Mouse (Mus musculus) midbrain, embryonic 13.5 days (tissue): ENCODE results near the gene Tmem74b. TPM values are rescaled to one million over a fixed set of nuclear protein-coding genes. Genes with fewer than 3 reads are reported as not detected.

Experiments used
- ATAC-seq: fragments of 200-750 bp; cut with Nextera tagmentation; 2 replicates; pipeline ENCODE4 v1.8.0; 2017; ENCODE audit warnings: mild to moderate bottlenecking, moderate TSS enrichment, moderate library complexity
- H3K27ac ChIP-seq: fragments of 300-500 bp; sonication (generic); 2 replicates; pipeline ENCODE4 v1.5.1; 2015; ENCODE audit warnings: inconsistent platforms, mild to moderate bottlenecking, moderate library complexity
- H3K27me3 ChIP-seq: fragments of 300-500 bp; sonication (generic); 2 replicates; pipeline ENCODE4 v1.6.1; 2015; ENCODE audit warnings: mild to moderate bottlenecking, inconsistent platforms
- H3K36me3 ChIP-seq: fragments of 300-500 bp; sonication (generic); 2 replicates; pipeline ENCODE4 v1.6.1; 2015; ENCODE audit warnings: mild to moderate bottlenecking, inconsistent platforms
- H3K4me1 ChIP-seq: fragments of 300-500 bp; sonication (generic); replicated peaks from 2 replicates; pipeline ENCODE4 v1.6.1; 2015; ENCODE audit warnings: inconsistent platforms
- H3K4me2 ChIP-seq: fragments of 300-500 bp; sonication (generic); replicated peaks from 2 replicates; pipeline ENCODE4 v1.6.1; 2015; ENCODE audit warnings: moderate library complexity, mild to moderate bottlenecking, inconsistent platforms
- H3K4me3 ChIP-seq: fragments of 300-500 bp; sonication (generic); replicated peaks from 2 replicates; pipeline ENCODE4 v1.5.1; 2015; ENCODE audit warnings: mild to moderate bottlenecking, inconsistent platforms
- H3K9ac ChIP-seq: fragments of 300-500 bp; sonication (generic); replicated peaks from 2 replicates; pipeline ENCODE4 v1.6.1; 2015; ENCODE audit warnings: mild to moderate bottlenecking, inconsistent platforms
- H3K9me3 ChIP-seq: fragments of 300-500 bp; sonication (generic); 2 replicates; pipeline ENCODE4 v1.6.1; 2016; ENCODE audit warnings: mild to moderate bottlenecking, inconsistent platforms
- WGBS: fragments of 180-500 bp; shearing (Covaris S2); methylation state at CpG from one replicate; pipeline ENCODE4 v1.1.7; 2015; 5-methylcytosine and 5-hydroxymethylcytosine counted together
- polyA plus RNA-seq: library from polyadenylated mRNA; unstranded; fragments of >200 nt; fragmentation: Nextera tagmentation; extraction: Ambion mirVana; gene quantifications from 2 replicates; pipeline ENCODE4 v1.2.1, GENCODE M21; 2015

Gene Tmem74b
- polyA plus RNA-seq, 1 experiment from 2014 or later = 15.1 TPM

DNA sequence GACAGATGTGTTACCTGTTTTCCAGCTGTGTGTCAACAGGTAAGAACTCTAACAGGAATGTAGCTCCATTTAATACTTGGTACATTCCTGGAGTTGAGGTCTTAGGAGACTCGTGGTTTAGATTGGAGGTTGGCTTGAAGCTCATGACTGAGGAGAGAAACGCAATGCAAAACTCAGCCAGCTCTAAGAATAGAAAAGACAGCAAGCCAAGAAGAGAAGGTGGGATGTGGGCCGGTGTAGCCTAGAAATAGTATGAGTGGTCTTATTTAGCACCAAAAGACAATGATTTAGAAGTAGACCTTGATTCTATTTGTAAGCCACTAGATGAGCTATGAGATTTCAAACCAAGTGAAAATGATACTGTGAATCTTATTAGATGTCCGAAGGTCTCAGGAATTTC lies 13.7 kb downstream of the Tmem74b start:
- peaks cover 78% of the 10 kb centered on the region for H3K36me3 ChIP-seq
- H3K4me2 ChIP-seq = no peak overlapping the region
- H3K27ac ChIP-seq = no peak overlapping the region
- no peak overlapping the region for H3K9ac ChIP-seq
- H3K27me3 ChIP-seq = no peaks in the 10 kb centered on the region
- H3K4me1 ChIP-seq = no peaks in the 10 kb centered on the region
- no peak overlapping the region for H3K4me3 ChIP-seq
- no peak for ATAC-seq
- WGBS = 96% methylated on average over 4 of the region's 4 CpGs
- no peaks in the 10 kb centered on the region for H3K9me3 ChIP-seq

DNA sequence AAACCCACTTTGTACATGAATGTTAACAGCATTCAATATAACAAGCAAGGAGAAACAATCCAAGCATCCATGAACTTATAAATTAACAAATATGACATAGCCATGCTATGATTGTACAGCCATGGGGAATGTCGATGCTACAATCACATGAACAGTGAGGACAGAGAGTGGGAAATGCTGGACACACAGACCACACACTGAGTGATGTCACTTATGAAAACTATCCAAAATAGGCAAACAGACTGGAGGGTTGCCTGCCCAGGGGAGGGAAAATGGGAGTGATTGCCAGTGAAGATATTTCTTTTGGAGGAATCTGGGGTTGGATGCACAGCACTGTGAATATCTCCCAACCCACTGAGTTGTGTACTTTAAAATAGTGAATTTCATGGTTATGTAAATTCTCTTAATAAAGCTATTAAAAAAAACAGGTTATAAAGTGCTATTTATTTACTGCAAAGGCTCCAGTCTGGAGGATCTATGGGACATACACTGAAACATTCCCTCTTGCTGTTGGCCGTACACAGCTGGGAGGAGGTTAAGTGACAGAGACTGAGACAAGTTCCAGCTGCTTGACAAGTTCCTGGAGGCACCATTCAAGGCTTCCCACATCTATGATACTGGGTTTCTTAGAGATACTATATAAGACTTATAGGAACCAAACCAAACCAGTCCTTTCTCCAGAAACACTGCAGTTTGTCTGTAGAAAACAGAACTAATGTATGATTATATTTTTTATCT lies 14.7 kb downstream of the Tmem74b start:
- Histone ChIP-seq H3K27ac (no peak overlapping the region), H3K4me3 (no peak overlapping the region), H3K36me3 (peaks cover 77% of the 10 kb centered on the region), H3K9ac (no peak overlapping the region), H3K9me3 (no peaks in the 10 kb centered on the region), H3K4me1 (no peaks in the 10 kb centered on the region), H3K27me3 (no peaks in the 10 kb centered on the region), H3K4me2 (no peak overlapping the region)
- ATAC-seq = no peak
- 96% methylated on average over 2 of the region's 2 CpGs for WGBS

DNA sequence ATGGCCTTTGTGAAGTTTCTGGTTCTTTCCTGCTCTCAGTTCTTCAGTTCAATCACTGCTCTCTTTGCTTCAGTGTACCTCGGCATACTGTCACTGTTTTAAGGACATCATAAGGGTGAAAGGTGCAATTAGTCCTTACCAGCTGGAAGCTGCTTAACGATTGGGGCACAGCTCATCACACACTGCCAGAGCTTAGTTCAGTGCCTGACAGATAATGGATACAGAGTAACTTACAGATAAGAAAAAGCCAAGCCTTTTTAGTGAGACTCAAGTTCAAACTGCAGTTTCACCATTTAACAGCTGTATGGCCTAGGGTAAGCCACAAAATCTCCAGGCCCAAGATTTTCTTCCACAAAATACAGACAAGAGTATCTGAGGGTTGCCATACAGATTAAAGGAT lies 22.3 kb downstream of the Tmem74b start:
- no peaks in the 10 kb centered on the region for H3K27me3 ChIP-seq
- no peak overlapping the region for H3K4me2 ChIP-seq
- no peaks in the 10 kb centered on the region for H3K4me1 ChIP-seq
- H3K9ac ChIP-seq = no peak overlapping the region
- H3K36me3 ChIP-seq = peaks cover 86% of the 10 kb centered on the region
- H3K27ac ChIP-seq = no peak overlapping the region
- H3K9me3 ChIP-seq = peaks cover 3% of the 10 kb centered on the region; the same call in 1 of the 2 replicates
- H3K4me3 ChIP-seq = no peak overlapping the region
- 97% methylated on average over 2 of the region's 2 CpGs for WGBS
- no peak for ATAC-seq

DNA sequence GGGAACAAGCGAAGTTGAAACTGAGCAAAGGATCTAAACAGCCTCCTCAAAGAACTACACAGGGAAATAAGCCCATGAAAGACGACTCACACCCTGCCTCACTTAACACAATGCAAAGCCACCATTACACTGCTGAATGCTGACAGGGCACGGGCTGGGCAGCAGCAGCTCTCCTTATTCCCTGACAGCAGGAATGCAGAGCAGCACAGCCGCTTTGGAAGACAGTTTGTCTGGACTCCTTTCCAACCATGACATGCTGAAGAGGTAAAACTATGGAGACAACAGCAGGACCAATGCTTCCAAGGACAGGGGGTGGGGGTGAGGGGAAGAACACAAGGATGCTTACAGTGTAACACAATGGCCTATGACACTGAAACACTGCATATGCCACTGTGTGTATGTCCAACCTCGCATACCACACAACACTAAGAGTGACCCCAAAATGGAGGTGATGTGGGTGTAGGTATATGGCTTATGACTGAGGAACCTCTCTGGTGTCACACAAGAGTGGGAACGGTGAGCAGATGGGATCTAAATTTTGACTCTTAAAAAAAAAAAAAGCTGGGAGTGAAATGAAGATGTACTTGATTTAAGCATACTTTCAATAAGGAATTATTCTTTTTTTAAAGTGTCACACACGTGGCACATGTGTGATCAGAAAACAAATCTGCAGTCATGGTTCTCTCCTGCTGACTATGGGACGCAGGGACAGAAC lies 31.5 kb downstream of the Tmem74b start:
- no peak overlapping the region for H3K4me2 ChIP-seq
- no peak overlapping the region for H3K27ac ChIP-seq
- peaks cover 49% of the 10 kb centered on the region for H3K36me3 ChIP-seq
- H3K9me3 ChIP-seq = no peaks in the 10 kb centered on the region
- ATAC-seq = no peak
- no peaks in the 10 kb centered on the region for H3K4me1 ChIP-seq
- H3K4me3 ChIP-seq = no peak overlapping the region
- 85% methylated on average over 8 of the region's 8 CpGs for WGBS
- no peak overlapping the region for H3K9ac ChIP-seq
- H3K27me3 ChIP-seq = no peaks in the 10 kb centered on the region

DNA sequence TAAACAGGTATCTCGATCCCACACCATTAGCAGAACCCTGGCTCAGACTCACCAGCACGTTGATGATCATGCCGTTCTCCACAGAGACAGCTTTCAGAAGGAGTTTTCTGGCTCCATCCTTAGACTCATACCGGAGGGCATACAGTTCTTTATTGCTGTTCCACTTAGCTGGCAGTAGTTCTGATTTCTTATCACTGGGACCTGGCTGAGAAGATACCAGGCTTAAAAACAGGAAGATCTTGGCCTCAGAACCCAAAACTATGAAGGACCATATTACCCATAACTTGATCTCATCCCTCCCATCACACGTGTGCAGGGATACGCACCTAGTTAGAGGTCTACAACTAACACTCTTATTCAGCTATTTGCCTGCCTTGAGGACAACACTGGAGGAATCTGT lies 33.6 kb downstream of the Tmem74b start:
- Histone ChIP-seq H3K9me3 (no peaks in the 10 kb centered on the region), H3K36me3 (peaks cover 28% of the 10 kb centered on the region), H3K4me1 (peaks cover 17% of the 10 kb centered on the region), H3K27me3 (no peaks in the 10 kb centered on the region), H3K9ac (no peak overlapping the region), H3K27ac (no peak overlapping the region), H3K4me2 (no peak overlapping the region), H3K4me3 (no peak overlapping the region)
- no peak for ATAC-seq
- WGBS = 96% methylated on average over 6 of the region's 6 CpGs

DNA sequence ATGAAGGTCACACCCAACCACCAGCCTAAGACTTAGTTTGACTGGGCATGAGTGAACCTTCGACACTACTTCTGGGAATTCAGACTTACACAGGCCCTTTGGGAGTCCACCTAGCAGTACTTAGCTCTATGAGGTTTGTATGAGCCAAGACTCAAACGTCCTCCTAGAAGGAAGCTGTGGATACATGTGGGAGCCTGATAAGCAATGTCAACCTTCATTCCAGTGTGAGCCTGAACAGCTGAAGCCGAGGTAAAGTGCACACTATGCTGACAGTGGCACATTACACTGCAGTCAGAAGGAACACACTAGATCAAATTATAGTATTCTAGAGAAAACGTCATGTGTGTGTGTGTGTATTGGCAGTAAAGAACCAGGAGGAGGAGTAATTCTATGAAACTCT lies 36.7 kb downstream of the Tmem74b start:
- no peaks in the 10 kb centered on the region for H3K9me3 ChIP-seq
- no peak overlapping the region for H3K4me3 ChIP-seq
- peaks cover 18% of the 10 kb centered on the region for H3K36me3 ChIP-seq
- H3K4me1 ChIP-seq = peaks cover 22% of the 10 kb centered on the region
- no peak overlapping the region for H3K4me2 ChIP-seq
- 93% methylated on average over 4 of the region's 4 CpGs for WGBS
- peaks cover 4% of the 10 kb centered on the region; the same call in 1 of the 2 replicates for H3K27me3 ChIP-seq
- no peak overlapping the region for H3K9ac ChIP-seq
- no peak for ATAC-seq
- H3K27ac ChIP-seq = no peak overlapping the region

DNA sequence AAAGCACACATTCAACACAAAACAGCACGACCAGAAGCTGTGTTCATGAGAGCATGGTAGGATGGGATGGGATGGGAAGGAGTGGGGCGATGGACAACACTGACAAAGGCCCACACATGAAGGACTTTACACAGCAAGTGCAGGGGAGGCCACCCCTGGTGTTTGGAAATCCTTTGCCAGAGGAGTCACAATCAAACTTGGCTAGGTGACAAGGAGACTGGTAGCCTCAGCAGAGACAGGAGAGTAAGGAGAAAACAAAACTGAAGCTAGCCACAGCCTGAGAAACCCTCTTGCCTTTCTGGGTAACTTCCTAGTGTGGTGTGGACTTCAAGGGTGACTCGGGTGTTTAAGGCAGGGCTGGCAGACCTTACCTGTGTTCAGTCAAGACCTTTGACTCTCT lies 37.3 kb downstream of the Tmem74b start:
- WGBS = 90% methylated on average over 3 of the region's 3 CpGs
- Histone ChIP-seq H3K4me2 (0 out of 2 replicates have a peak overlapping the region, but pooled peaks have one; percentile 81), H3K9ac (0 out of 2 replicates have a peak overlapping the region, but pooled peaks have one; percentile 11), H3K36me3 (peaks cover 12% of the 10 kb centered on the region), H3K9me3 (no peaks in the 10 kb centered on the region), H3K27ac (no peak overlapping the region), H3K27me3 (peaks cover 8% of the 10 kb centered on the region), H3K4me1 (peaks cover 22% of the 10 kb centered on the region), H3K4me3 (no peak overlapping the region)
- ATAC-seq = no peak

DNA sequence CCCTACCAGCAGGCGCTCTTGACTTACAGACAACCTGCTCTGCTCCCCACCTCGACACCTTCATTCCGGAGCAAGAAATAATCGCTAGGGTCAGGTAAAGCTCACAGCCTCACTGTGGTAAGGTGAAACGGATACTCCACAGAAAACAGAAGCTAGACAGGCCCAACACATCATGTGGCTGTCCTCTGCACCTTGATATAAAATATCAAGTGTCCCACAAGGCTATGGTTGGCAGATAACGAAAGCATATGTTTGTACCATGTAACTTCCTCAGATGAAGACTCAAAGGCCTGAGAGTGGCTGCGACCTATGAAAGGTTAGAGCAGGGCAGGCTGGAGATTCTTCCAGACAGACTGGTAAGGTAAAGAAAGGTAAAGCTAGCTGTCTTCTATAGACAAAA lies 37.7 kb downstream of the Tmem74b start:
- Histone ChIP-seq H3K4me3 (peak overlapping the region; percentile 89; the same call in 1 of the 2 replicates), H3K27ac (no peak overlapping the region), H3K9ac (0 out of 2 replicates have a peak overlapping the region, but pooled peaks have one; percentile 11), H3K36me3 (peaks cover 8% of the 10 kb centered on the region), H3K4me1 (peaks cover 22% of the 10 kb centered on the region), H3K9me3 (no peaks in the 10 kb centered on the region), H3K27me3 (peaks cover 12% of the 10 kb centered on the region), H3K4me2 (peak overlapping the region; percentile 81)
- ATAC-seq = no peak
- 94% methylated on average over 7 of the region's 7 CpGs for WGBS

DNA sequence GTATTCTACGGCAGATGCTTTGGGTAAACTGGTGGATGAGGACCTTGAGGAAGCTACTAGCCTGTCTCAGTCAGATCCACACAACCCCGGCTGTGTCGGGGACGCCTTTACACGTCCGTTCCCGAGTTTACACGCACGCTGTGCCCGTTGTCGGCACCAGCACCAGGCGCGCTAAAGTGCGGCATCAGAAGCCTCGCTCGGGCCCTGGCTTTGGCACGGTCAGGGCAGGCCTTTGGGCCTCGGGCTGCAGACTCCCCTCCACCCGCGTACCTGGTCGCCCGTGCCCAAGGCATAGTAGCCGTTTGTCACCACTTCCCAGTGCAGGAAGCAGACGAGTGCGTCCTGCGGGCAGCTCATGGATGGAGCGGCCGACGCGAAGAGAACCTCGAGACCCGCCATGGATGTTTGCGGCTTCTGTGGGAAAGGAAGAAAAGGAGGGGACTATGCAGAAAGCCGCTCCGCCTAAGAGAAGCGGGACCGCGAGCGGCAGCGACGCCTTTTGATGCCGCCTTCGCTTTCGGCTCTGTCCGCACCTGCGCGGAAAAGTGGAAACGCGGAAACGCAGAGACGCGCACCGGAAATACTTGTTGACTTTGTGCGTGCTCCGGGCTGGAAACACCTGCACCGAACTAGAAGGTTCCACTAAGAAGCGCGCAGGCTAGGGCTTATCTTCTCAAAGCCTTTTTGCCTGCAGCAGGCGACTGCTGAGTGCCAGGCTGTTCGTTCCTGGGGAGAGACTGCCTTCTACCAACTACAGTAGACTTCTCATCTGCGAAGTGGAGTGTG lies 39.1 kb downstream of the Tmem74b start:
- H3K27ac ChIP-seq = peak overlapping the region; percentile 71

DNA sequence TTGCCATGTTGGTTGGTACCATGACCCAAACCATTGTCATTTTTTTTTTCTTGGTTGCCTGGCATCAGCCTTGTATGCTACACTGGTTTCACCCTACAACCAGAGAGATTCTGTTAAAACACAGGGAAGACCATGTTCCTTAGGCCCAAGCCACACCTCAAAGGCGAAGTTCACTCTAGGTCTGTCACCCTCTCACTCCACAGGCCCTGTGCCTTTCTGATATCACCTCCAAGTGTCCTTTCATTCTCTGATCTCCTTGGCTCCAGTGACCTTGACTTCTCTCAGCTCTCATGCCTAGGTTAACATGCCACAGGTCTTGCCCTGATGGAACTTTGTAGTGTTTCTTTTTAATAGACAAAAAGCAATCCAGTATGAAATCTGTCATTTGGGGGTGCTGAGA lies 40.3 kb downstream of the Tmem74b start:
- no peak overlapping the region for H3K27ac ChIP-seq
- H3K4me1 ChIP-seq = peaks cover 22% of the 10 kb centered on the region
- no peak for ATAC-seq
- H3K36me3 ChIP-seq = no peaks in the 10 kb centered on the region
- H3K4me3 ChIP-seq = no peak overlapping the region
- H3K9me3 ChIP-seq = no peaks in the 10 kb centered on the region
- WGBS = 95% methylated on average over 1 of the region's 1 CpGs
- H3K4me2 ChIP-seq = no peak overlapping the region
- peaks cover 17% of the 10 kb centered on the region for H3K27me3 ChIP-seq
- H3K9ac ChIP-seq = no peak overlapping the region

More for the DNA sequence above, 39.1 kb downstream of the Tmem74b start:
- Histone ChIP-seq H3K4me3 (peak overlapping the region; percentile 89), H3K4me2 (peak overlapping the region; percentile 81), H3K4me1 (peaks cover 22% of the 10 kb centered on the region), H3K9me3 (no peaks in the 10 kb centered on the region), H3K27me3 (peaks cover 17% of the 10 kb centered on the region), H3K9ac (peak overlapping the region; percentile 89), H3K36me3 (no peaks in the 10 kb centered on the region)
- under 1% methylated on average over 61 of the region's 61 CpGs for WGBS
- peak; percentile 93 for ATAC-seq

DNA sequence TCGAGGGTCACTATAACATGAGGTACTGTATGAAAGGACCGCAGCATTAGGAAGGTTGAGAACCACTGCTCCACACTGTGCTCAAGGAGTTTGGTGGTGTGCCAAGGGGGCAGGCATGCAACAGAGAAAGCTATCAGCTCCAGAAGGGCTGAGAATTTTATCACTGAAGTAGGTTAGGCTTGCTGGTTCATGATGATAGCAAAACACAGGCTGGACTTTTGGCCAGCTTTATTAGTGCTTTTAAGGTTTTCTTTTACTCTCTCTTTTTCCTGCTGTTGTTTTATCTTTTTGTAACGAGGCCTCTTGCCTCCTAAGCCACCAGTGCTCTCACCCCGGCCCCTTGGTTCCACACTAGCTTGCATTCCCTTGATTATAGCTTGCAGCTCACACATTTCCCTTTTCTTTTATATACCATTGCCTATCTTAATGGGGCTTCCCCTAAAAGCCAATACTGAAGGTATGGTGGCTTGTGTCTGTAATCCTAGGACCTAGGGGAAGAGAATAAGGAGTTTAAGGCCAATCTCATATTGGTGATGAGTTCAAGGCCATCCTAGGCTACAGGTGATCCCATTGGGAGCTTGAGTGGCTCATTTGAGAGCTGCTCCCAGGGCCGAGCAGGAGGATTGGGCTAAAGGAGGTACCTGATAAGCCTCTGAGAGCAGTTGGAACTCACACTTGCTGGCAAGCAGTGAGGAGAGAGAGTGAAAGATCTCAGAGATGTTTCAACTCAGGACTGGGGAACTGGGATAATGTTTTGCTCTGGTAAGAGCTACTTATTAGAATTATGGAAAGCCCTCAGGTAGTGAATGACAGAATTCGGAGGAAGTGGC lies 41.3 kb downstream of the Tmem74b start:
- Histone ChIP-seq H3K27ac (no peak overlapping the region), H3K4me1 (peaks cover 24% of the 10 kb centered on the region), H3K9ac (no peak overlapping the region), H3K4me3 (no peak overlapping the region), H3K4me2 (no peak overlapping the region), H3K36me3 (no peaks in the 10 kb centered on the region), H3K27me3 (peaks cover 20% of the 10 kb centered on the region), H3K9me3 (no peaks in the 10 kb centered on the region)
- no peak for ATAC-seq
- 70% methylated on average over 6 of the region's 6 CpGs for WGBS
